21 mouse cellular contexts compared by ENCODE assay signal in the genomic region with DNA sequence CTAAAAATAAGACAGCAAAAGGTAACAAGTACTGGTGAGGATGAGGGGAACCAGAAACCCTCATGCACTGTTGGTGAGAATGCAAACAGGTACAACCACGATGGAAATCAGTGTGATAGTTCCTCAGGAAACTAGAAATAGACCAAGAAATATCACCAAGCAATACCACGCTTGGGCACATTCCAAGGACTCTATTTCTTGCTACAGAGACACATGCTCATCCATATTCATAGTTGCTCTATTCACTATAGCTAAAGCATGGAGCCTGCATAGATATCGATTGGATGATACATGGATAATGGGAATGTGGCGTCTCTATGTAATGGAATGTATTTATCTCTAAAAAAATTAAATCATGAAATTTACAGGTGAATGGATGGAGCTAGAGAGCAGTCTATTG. TPM values are rescaled to one million over a fixed set of nuclear protein-coding genes. Genes with fewer than 3 reads are reported as not detected.
DNase-seq lines count a peak whose midpoint lies in the region; ATAC-seq and TF ChIP-seq lines count a peak whose summit lies in the region.
"Had no signal": no experiment of that assay in that cellular context is flagged by ENCODE, and none has a peak within 500 bp of the region (broad histone marks: within the 10 kb centered on the region; RNA-seq: fewer than 3 reads in every experiment).

No protein-coding gene starts in this region.

- H3K36me3 ChIP-seq in forebrain, embryonic 16.5 days (ENCODE audit: control insufficient read depth, insufficient read depth): no peaks in the 10 kb centered on the region
- H3K36me3 ChIP-seq in forebrain, embryonic 10.5 days (replicated peaks): no peaks in the 10 kb centered on the region
- H3K36me3 ChIP-seq: embryonic facial prominence, embryonic 10.5 days; heart, embryonic 10.5 days; heart, embryonic 15.5 days; hindbrain, embryonic 13.5 days had no signal

- no peak overlapping the region for H3K4me3 ChIP-seq in forebrain, embryonic 16.5 days (replicated peaks; ENCODE audit: low read length)
- no peak overlapping the region for H3K4me3 ChIP-seq in forebrain, embryonic 10.5 days
- H3K4me3 ChIP-seq in left cerebral cortex, adult 2 months: no peak overlapping the region
- H3K4me3 ChIP-seq: embryonic facial prominence, embryonic 10.5 days; heart, embryonic 10.5 days; heart, embryonic 15.5 days; hindbrain, embryonic 13.5 days had no signal

- WGBS in forebrain, embryonic 16.5 days: 67% methylated on average over 4 of the region's 4 CpGs
- WGBS in forebrain, embryonic 10.5 days: 92% methylated on average over 4 of the region's 4 CpGs

- TF ChIP-seq CTCF in left cerebral cortex, adult 2 months (IDR thresholded peaks at IDR 0.05): no peak

- H3K27ac ChIP-seq in forebrain, embryonic 16.5 days (ENCODE audit: low read length): no peak overlapping the region
- H3K27ac ChIP-seq in forebrain, embryonic 10.5 days: no peak overlapping the region
- H3K27ac ChIP-seq in left cerebral cortex, adult 2 months: peak overlapping the region; percentile 55; the same call in 1 of the 2 replicates
- H3K27ac ChIP-seq: embryonic facial prominence, embryonic 10.5 days; heart, embryonic 10.5 days; heart, embryonic 15.5 days; hindbrain, embryonic 13.5 days; hindbrain, postnatal 0 days had no signal

- H3K9ac ChIP-seq in forebrain, embryonic 16.5 days (replicated peaks; ENCODE audit: low read depth, low read length): no peak overlapping the region
- H3K9ac ChIP-seq: heart, embryonic 15.5 days; hindbrain, embryonic 13.5 days had no signal

- intact Hi-C loops in left cerebral cortex, adult 2 months (cut with DNase I): no loop called here

- H3K4me1 ChIP-seq in forebrain, embryonic 16.5 days (replicated peaks; ENCODE audit: control insufficient read depth, insufficient read depth, low read length): no peaks in the 10 kb centered on the region
- H3K4me1 ChIP-seq in forebrain, embryonic 10.5 days: no peaks in the 10 kb centered on the region
- H3K4me1 ChIP-seq: embryonic facial prominence, embryonic 10.5 days; heart, embryonic 10.5 days; heart, embryonic 15.5 days; hindbrain, embryonic 13.5 days had no signal

- DNase-seq in forebrain, embryonic 10.5 days (ENCODE audit: extremely low spot score, low spot score): no peak
- DNase-seq in layer of hippocampus, adult 9-11 months: peak; percentile 26
- DNase-seq in layer of hippocampus, postnatal 36 days: no peak
- peak; percentile 79 for DNase-seq in brain, adult 2 months (ENCODE audit: low read depth, low spot score)
- DNase-seq in left cerebral cortex, adult 2 months (ENCODE audit: extremely low spot score in 1 of 2, low spot score in 2 of 2): no peak
- DNase-seq in lung, postnatal 14 days: no peak
- DNase-seq: adrenal gland, postnatal 14 days; cerebellum, adult 2 months; cerebellum, postnatal 10 days; gastrocnemius, postnatal 36 days; heart, adult 18-20 months; heart, postnatal 14 days had no signal

- H3K27me3 ChIP-seq in forebrain, embryonic 16.5 days (replicated peaks; ENCODE audit: control insufficient read depth, insufficient read depth, low read length): no peaks in the 10 kb centered on the region
- H3K27me3 ChIP-seq in forebrain, embryonic 10.5 days (ENCODE audit: poor library complexity, severe bottlenecking): 0 out of 2 replicates have a peak, but pooled peaks cover 2% of the 10 kb centered on the region
- H3K27me3 ChIP-seq: CH12.LX; hindbrain, embryonic 13.5 days had no signal

- H3K4me2 ChIP-seq in forebrain, embryonic 16.5 days (ENCODE audit: low read length): no peak overlapping the region
- H3K4me2 ChIP-seq: heart, embryonic 15.5 days; hindbrain, embryonic 13.5 days had no signal

- peak; percentile 60; the same call in 1 of the 2 replicates for ATAC-seq in forebrain, embryonic 16.5 days
- ATAC-seq: activated CD4-positive, CD25-positive, alpha-beta regulatory T cell, adult 4 months; hindbrain, postnatal 0 days; Patski had no signal

- no peaks in the 10 kb centered on the region for H3K9me3 ChIP-seq in forebrain, embryonic 16.5 days (ENCODE audit: control insufficient read depth, low read length)
- no peaks in the 10 kb centered on the region for H3K9me3 ChIP-seq in forebrain, embryonic 10.5 days
- H3K9me3 ChIP-seq: embryonic facial prominence, embryonic 10.5 days; heart, embryonic 10.5 days; heart, embryonic 15.5 days; hindbrain, embryonic 13.5 days had no signal

RNA-seq across cellular contexts. Expression of gene Fam241a, which starts 57.5 kb away (rescaled TPM):
- 10.2 and 10.5 TPM in 2 replicates for polyA plus RNA-seq in forebrain, embryonic 16.5 days (2015; fragmentation: Nextera tagmentation; extraction: Ambion mirVana)
- polyA plus RNA-seq in forebrain, embryonic 10.5 days (2016; fragmentation: Nextera tagmentation; extraction: Ambion mirVana): 2.2 and 2.6 TPM in 2 replicates
- total RNA-seq in layer of hippocampus, postnatal 36 days (2021): 1 to 10 TPM; 2.6 to 3.1 TPM
- total RNA-seq in left cerebral cortex, adult 2 months (2021): 1 to 10 TPM; 3.2 to 3.8 TPM

Comparison
In these comparisons a context has a peak if more than half of its experiments do, and no peak if none do; other contexts are left out.
1. DNase-seq: peak in layer of hippocampus, adult 9-11 months (single experiment) and brain, adult 2 months (single experiment); none in forebrain, embryonic 10.5 days (single experiment), layer of hippocampus, postnatal 36 days (0 of 2), left cerebral cortex, adult 2 months (0 of 2) and lung, postnatal 14 days (single experiment).